Mouse (Mus musculus) thymus, adult 2 months (tissue): ENCODE results near the gene Uncx. TPM values are rescaled to one million over a fixed set of nuclear protein-coding genes. Genes with fewer than 3 reads are reported as not detected.

Experiments
- DNase-seq: peaks from one replicate; pipeline ENCODE4 v3.0.0; 2021
- H3K27ac ChIP-seq: fragments of 200-500 bp; 2 replicates; pipeline ENCODE4 v1.5.1; 2012; ENCODE audit warnings: low read length, control low read depth; ENCODE audit not compliant: control insufficient read depth, insufficient read depth
- H3K27me3 ChIP-seq: fragments of 200-500 bp; 2 replicates; pipeline ENCODE4 v1.6.1; 2012; ENCODE audit warnings: mild to moderate bottlenecking, low read length, moderate library complexity, mixed read lengths; ENCODE audit not compliant: control insufficient read depth, insufficient read depth
- H3K36me3 ChIP-seq: fragments of 200-500 bp; 2 replicates; pipeline ENCODE4 v1.6.1; 2012; ENCODE audit warnings: mild to moderate bottlenecking, low read length, moderate library complexity; ENCODE audit not compliant: control insufficient read depth, insufficient read depth
- H3K4me1 ChIP-seq: fragments of 200-500 bp; replicated peaks from 2 replicates; pipeline ENCODE4 v1.6.1; 2012; ENCODE audit warnings: low read length; ENCODE audit not compliant: control insufficient read depth, insufficient read depth
- H3K4me3 ChIP-seq: fragments of 200-500 bp; 2 replicates; pipeline ENCODE4 v1.5.1; 2012; ENCODE audit warnings: mild to moderate bottlenecking, low read length, control low read depth, moderate library complexity; ENCODE audit not compliant: control insufficient read depth, insufficient read depth
- CTCF ChIP-seq: fragments of 200-500 bp; IDR thresholded peaks from 2 replicates; pipeline ENCODE4 v1.5.1; 2012; ENCODE audit warnings: mild to moderate bottlenecking, control low read depth, low read length, moderate library complexity, borderline replicate concordance; ENCODE audit not compliant: control insufficient read depth, poor library complexity, insufficient read depth; ENCODE audit errors: extremely low read depth
- POLR2A ChIP-seq: fragments of 200-500 bp; IDR thresholded peaks from 2 replicates; pipeline ENCODE4 v1.6.1; 2012; ENCODE audit warnings: mild to moderate bottlenecking, low read length, control low read depth, moderate library complexity; ENCODE audit not compliant: control insufficient read depth, poor library complexity, insufficient read depth; ENCODE audit errors: extremely low read depth
- WGBS: fragments of 180-500 bp; shearing (Covaris S2); methylation state at CpG from one replicate; pipeline ENCODE4 v1.1.7; 2018; 5-methylcytosine and 5-hydroxymethylcytosine counted together
- polyA plus RNA-seq: library from polyadenylated mRNA; depleted of rRNA; stranded (reverse); fragments of >200 nt; gene quantifications from 2 replicates; pipeline ENCODE4 v1.2.3, GENCODE M21; 2012

Uncx gene
- polyA plus RNA-seq, 1 experiment: 0.24 TPM

DNA sequence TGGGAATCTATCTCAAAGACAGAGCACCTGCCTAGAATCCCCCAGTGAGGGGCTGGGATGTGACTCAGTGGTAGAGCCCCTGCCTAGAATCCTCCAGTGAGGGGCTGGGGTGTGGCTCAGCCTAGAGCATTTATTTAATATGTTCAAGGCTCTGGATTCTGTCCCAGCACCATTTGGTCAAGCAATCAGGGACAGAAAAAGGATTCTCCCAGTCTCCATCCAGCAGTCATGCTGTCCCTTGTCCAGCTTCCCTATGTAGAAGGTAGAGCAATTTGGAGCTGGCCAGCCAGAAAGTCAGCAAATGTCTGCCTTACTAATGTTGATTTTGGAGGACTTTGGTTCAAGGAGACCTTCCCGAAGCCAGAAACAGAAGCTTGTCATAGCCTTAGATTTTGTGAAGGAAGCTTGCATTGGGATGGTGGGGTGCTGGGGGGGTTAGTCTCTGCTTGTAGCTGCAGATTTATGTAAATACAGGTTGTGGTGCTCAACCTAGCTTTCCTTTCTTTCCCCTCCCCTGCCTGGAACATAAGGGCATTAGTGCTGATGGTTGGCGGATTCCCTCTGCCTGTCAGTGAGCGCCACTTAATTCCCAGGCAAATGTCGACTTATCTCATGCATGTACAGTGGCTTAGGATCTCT is 18.2 kb downstream of the Uncx start:
- no peak for DNase-seq

DNA sequence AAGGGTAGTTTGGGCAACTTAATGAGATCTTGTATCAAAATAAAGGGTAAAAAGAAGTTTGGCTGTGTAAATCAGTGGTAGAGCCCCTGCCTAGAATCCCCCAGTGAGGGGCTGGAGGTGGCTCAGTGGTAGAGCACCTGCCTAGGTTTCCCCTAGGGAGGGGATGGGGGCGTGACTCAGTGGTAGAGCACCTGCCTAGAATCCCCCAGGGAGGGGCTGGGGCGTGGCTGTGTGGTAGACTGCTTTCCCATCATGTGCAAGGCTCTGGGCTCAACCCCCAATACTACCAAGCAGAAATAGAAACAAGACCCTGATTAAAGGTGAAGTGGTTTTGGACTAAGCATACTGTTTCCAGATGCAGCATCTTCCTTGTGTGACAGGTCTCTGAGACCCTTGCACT is 21.4 kb downstream of the Uncx start:
- no peak for DNase-seq
- Histone ChIP-seq H3K4me3 (no peak overlapping the region), H3K27ac (no peak overlapping the region), H3K27me3 (peaks cover 4% of the 10 kb centered on the region), H3K4me1 (no peaks in the 10 kb centered on the region), H3K36me3 (no peaks in the 10 kb centered on the region)
- no peak for TF ChIP-seq POLR2A
- 48% methylated on average over 2 of the region's 2 CpGs for WGBS

More for the DNA sequence above, 18.2 kb downstream of the Uncx start:
- no peak overlapping the region for H3K27ac ChIP-seq
- no peaks in the 10 kb centered on the region for H3K4me1 ChIP-seq
- TF ChIP-seq POLR2A (no peak), CTCF (no peak)
- H3K4me3 ChIP-seq: no peak overlapping the region
- 73% methylated on average over 4 of the region's 4 CpGs for WGBS
- no peaks in the 10 kb centered on the region for H3K36me3 ChIP-seq
- H3K27me3 ChIP-seq: peaks cover 14% of the 10 kb centered on the region

DNA sequence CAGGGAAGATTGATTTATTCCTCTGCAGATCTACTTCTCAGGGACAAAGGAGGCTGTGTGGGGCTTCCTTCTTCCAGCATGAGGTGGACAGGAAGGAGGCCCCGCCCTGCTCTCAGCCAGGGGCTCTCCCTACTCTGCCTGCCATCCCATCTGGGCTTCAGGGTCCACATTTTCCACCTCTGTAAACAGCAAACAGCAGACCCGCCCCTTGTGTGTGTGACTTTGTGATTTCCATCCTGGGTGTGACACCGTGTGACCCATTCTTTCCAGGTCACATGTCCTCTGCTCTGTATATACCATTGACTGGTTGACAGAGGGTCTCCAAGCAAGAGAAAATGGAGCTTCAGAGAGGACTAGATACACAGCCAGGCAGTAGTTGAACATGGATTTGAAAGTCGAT is 22.2 kb downstream of the Uncx start:
- 66% methylated on average over 4 of the region's 4 CpGs for WGBS
- DNase-seq: no peak
- no peak for TF ChIP-seq POLR2A
- TF ChIP-seq CTCF: no peak
- H3K36me3 ChIP-seq: no peaks in the 10 kb centered on the region
- H3K27me3 ChIP-seq: no peaks in the 10 kb centered on the region; the same call in 1 of the 2 replicates
- no peak overlapping the region for H3K27ac ChIP-seq
- H3K4me1 ChIP-seq: no peaks in the 10 kb centered on the region
- H3K4me3 ChIP-seq: no peak overlapping the region

- no peak for DNase-seq
- Histone ChIP-seq H3K27me3 (no peaks in the 10 kb centered on the region; the same call in 1 of the 2 replicates), H3K4me1 (no peaks in the 10 kb centered on the region), H3K36me3 (no peaks in the 10 kb centered on the region), H3K27ac (no peak overlapping the region), H3K4me3 (no peak overlapping the region)
- WGBS: 79% methylated on average over 6 of the region's 6 CpGs
- TF ChIP-seq POLR2A (no peak), CTCF (no peak)
Observed at GRCm38 (mm10) chr5:139566640-139567399, 23.5 kb downstream of the Uncx start.

DNA sequence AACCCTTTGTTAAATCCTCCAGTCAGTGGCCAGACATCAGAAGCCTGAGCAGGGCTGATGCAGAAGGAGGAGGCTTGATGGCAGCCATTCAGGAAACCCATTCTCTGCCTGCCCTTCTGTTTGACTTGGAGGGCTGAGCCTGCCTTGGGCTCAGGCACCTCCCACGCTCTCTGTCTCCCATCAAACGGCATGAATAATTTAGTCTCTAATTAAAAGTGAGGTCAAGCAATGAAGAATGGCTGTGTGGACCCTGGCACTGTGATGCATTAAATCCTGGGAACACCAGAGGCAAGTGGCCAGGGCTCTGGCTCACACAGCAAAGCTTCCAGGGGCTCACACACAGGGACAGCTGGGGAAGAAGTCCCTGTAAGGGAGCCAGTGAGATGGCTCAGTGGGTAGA is 24.8 kb downstream of the Uncx start:
- Histone ChIP-seq H3K4me3 (no peak overlapping the region), H3K27me3 (no peaks in the 10 kb centered on the region; the same call in 1 of the 2 replicates), H3K36me3 (no peaks in the 10 kb centered on the region), H3K4me1 (no peaks in the 10 kb centered on the region), H3K27ac (no peak overlapping the region)
- WGBS: 39% methylated on average over 2 of the region's 2 CpGs
- DNase-seq: no peak
- TF ChIP-seq CTCF: no peak
- no peak for TF ChIP-seq POLR2A

DNA sequence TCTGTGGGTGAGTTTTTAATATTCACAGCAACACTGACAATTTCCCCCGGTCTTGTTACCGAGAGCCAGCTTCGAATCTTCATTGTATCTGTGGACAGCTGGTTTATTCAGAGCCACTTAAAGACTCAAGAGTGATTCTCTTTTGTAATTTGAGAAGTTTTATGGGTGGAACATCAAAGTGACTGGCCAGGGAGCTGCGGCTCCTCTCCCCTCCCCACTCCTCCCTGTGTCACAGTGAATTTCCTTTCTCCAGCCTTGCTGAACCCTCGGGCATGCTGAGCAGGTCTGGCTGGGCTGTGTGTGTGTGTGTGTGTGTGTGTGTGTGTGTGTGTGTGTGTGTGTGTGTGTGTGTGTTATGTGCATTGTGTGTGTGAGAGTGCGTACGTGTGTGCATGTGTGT is 29.2 kb downstream of the Uncx start:
- no peak for DNase-seq
- H3K27me3 ChIP-seq: no peaks in the 10 kb centered on the region; the same call in 1 of the 2 replicates
- no peak overlapping the region for H3K27ac ChIP-seq

More for the DNA sequence above, 29.2 kb downstream of the Uncx start:
- no peaks in the 10 kb centered on the region for H3K36me3 ChIP-seq
- WGBS: 37% methylated on average over 7 of the region's 7 CpGs
- no peak for TF ChIP-seq POLR2A
- TF ChIP-seq CTCF: no peak
- no peak overlapping the region for H3K4me3 ChIP-seq
- no peaks in the 10 kb centered on the region for H3K4me1 ChIP-seq
